Mouse (Mus musculus): Measurements from ENCODE around the gene Gm20716.

- no peak for TF ChIP-seq CTCF (IDR thresholded peaks at IDR 0.05; ENCODE audit: low read depth)
- no peak for TF ChIP-seq EP300 (IDR thresholded peaks at IDR 0.05; ENCODE audit: low read depth)
Measured at GRCm38 (mm10) chr2:168243278-168243677, 13.1 kb upstream of the Gm20716 start.
